Mouse (Mus musculus) midbrain, embryonic 16.5 days (tissue): Measurements from ENCODE around the gene Lhfpl2. TPM values are rescaled to one million over a fixed set of nuclear protein-coding genes. Genes with fewer than 3 reads are reported as not detected.

Source experiments
- ATAC-seq: fragments of 200-750 bp; cut with Nextera tagmentation; 2 replicates; pipeline ENCODE4 v1.8.0; 2017; ENCODE audit warnings: moderate TSS enrichment
- H3K27ac ChIP-seq: fragments of 300-500 bp; sonication (generic); 2 replicates; pipeline ENCODE4 v1.5.1; 2014; ENCODE audit warnings: mild to moderate bottlenecking, low read length, mixed read lengths
- H3K27me3 ChIP-seq: fragments of 300-500 bp; sonication (generic); 2 replicates; pipeline ENCODE4 v1.6.1; 2014; ENCODE audit warnings: low read depth, low read length, mixed read lengths; ENCODE audit not compliant: control insufficient read depth, insufficient read depth
- H3K36me3 ChIP-seq: fragments of 300-500 bp; sonication (generic); 2 replicates; pipeline ENCODE4 v1.6.1; 2014; ENCODE audit warnings: mild to moderate bottlenecking, low read length, moderate library complexity, mixed read lengths; ENCODE audit not compliant: control insufficient read depth, insufficient read depth
- H3K4me1 ChIP-seq: fragments of 300-500 bp; sonication (generic); 2 replicates; pipeline ENCODE4 v1.6.1; 2014; ENCODE audit warnings: mild to moderate bottlenecking, low read length, mixed read lengths; ENCODE audit not compliant: control insufficient read depth, insufficient read depth
- H3K4me2 ChIP-seq: fragments of 300-500 bp; sonication (generic); 2 replicates; pipeline ENCODE4 v1.6.1; 2014; ENCODE audit warnings: mild to moderate bottlenecking, low read length, mixed read lengths
- H3K4me3 ChIP-seq: fragments of 300-500 bp; sonication (generic); 2 replicates; pipeline ENCODE4 v1.5.1; 2014; ENCODE audit warnings: low read depth, mild to moderate bottlenecking, low read length, moderate library complexity, mixed read lengths
- H3K9ac ChIP-seq: fragments of 300-500 bp; sonication (generic); 2 replicates; pipeline ENCODE4 v1.6.1; 2014; ENCODE audit warnings: low read depth, low read length, mixed read lengths
- H3K9me3 ChIP-seq: fragments of 300-500 bp; sonication (generic); replicated peaks from 2 replicates; pipeline ENCODE4 v1.6.1; 2014; ENCODE audit warnings: mild to moderate bottlenecking, low read length, mixed read lengths; ENCODE audit not compliant: control insufficient read depth, poor library complexity, severe bottlenecking
- WGBS: fragments of 180-500 bp; shearing (Covaris S2); extraction: QIAGEN DNeasy Blood & Tissue Kit; methylation state at CpG from one replicate; pipeline ENCODE4 v1.1.7; 2014; 5-methylcytosine and 5-hydroxymethylcytosine counted together
- polyA plus RNA-seq: library from polyadenylated mRNA; unstranded; fragments of >200 nt; fragmentation: Nextera tagmentation; extraction: Ambion mirVana; gene quantifications from 2 replicates; pipeline ENCODE4 v1.2.1, GENCODE M21; 2015

Gene Lhfpl2
- polyA plus RNA-seq, 1 experiment from 2014 or later, result 16.3 TPM

DNA sequence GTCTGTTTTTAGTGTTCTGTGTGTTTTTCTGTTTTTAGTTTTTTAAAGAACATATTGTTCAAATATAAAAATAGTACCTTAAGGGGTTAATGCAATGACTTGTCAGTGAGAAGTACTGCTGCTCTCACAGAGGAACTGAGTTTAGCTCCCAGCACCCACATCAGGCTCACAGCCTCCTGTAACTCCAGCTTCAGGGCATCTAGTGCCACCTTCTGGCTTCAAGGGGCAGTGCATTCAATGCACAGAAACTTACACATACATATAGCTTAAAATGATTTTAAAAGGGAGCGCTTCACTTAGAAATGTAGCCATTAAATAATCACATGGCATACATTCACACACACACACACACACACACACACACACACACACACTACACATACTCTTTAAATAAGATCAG lies 60.5 kb downstream of the Lhfpl2 start:
- H3K4me2 ChIP-seq, result no peak overlapping the region
- no peak overlapping the region for H3K27ac ChIP-seq
- H3K9me3 ChIP-seq, result no peaks in the 10 kb centered on the region; the same call in 1 of the 2 replicates
- no peaks in the 10 kb centered on the region for H3K36me3 ChIP-seq
- H3K4me1 ChIP-seq, result no peaks in the 10 kb centered on the region
- WGBS, result 100% methylated on average over 1 of the region's 1 CpGs
- ATAC-seq, result no peak
- no peaks in the 10 kb centered on the region for H3K27me3 ChIP-seq
- H3K4me3 ChIP-seq, result no peak overlapping the region
- no peak overlapping the region for H3K9ac ChIP-seq

DNA sequence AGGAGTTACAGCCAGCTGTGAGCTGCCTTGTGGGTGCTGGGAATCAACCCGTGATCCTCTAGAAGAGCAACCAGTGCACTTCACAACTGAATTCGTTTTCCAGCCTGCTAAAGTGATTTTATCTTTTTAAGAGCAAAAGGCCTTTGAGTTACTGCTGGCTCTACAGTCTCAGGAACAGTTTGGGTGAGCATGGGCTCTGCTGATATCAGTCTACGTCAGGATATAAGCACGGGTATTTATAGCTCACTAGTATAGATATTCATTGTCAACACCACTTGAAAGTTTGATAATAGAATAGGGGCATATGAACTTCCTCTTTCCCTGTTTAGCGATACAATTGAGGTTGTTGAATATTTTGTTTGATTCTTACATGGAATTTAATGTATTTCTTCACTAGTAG lies 61.7 kb downstream of the Lhfpl2 start:
- Histone ChIP-seq H3K4me3 (no peak overlapping the region), H3K9ac (no peak overlapping the region), H3K4me2 (no peak overlapping the region), H3K27ac (no peak overlapping the region), H3K4me1 (no peaks in the 10 kb centered on the region), H3K27me3 (no peaks in the 10 kb centered on the region), H3K36me3 (no peaks in the 10 kb centered on the region), H3K9me3 (no peaks in the 10 kb centered on the region; the same call in 1 of the 2 replicates)
- ATAC-seq, result no peak
- 94% methylated on average over 5 of the region's 5 CpGs for WGBS

DNA sequence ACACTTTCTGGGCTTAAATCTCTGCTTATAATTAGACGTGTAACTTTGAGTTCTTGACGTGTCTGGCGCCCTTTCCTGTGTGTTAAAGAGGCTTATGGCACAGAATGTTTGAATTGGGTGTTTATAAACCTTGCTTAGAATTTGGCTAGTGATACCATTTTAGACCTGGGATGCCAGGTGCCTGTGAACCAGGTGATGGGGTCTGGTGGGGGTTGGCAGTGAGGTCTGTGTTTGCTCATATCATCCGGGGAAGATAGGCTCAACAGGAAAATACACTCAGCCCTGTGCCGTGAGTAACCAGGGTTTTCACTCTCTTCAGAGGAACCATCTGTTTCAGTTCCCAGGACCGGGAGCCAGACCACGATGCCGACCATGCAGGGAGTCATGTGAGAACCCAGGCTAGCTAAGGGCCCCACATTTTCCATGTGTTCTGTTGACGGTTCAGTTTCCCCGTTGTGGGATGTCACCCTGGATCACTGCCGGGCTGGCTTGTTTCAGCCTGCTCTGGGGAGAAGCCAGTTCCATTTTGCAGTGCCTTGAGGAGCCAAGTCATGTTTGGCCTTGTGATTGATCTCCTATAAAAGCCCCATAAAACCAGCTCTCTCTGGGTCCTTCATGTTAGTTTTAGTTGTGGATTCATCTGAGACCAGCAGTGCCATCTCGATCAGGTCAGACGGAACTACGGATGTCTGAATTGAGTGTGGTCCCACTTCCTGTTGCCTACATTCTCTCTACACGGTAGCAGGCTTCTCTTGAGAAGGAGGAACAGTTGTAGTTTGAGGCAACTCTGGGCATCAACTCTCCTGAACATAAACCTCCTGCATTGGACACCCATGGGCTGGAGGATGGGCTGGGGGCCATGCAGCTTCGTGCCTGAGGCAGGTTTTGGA lies 65.4 kb downstream of the Lhfpl2 start:
- H3K36me3 ChIP-seq, result no peaks in the 10 kb centered on the region
- H3K27me3 ChIP-seq, result no peaks in the 10 kb centered on the region
- WGBS, result 94% methylated on average over 16 of the region's 16 CpGs
- H3K4me2 ChIP-seq, result no peak overlapping the region
- no peaks in the 10 kb centered on the region for H3K9me3 ChIP-seq
- ATAC-seq, result no peak
- no peak overlapping the region for H3K4me3 ChIP-seq
- H3K4me1 ChIP-seq, result no peaks in the 10 kb centered on the region
- no peak overlapping the region for H3K27ac ChIP-seq
- H3K9ac ChIP-seq, result no peak overlapping the region

DNA sequence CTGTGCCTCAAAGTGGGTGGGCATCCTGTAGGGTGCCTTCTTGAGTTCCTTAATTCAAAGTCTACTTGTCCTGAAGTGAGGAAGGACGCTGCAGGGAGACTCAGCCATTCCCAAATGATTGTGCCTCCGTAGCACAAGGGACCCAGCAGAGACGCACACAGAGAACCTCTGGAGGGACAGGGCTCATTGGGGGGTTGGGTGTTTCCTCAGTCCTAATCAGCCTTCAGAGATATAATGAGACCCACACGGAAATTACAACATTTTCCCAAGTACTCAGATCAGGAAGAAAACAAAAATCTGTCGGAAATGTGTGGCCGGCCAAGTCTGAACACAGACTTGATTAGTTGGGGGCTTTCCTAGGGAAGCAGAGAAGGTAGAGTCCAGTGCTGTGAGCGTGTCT lies 72.8 kb downstream of the Lhfpl2 start:
- 52% methylated on average over 7 of the region's 7 CpGs for WGBS
- ATAC-seq, result no peak

DNA sequence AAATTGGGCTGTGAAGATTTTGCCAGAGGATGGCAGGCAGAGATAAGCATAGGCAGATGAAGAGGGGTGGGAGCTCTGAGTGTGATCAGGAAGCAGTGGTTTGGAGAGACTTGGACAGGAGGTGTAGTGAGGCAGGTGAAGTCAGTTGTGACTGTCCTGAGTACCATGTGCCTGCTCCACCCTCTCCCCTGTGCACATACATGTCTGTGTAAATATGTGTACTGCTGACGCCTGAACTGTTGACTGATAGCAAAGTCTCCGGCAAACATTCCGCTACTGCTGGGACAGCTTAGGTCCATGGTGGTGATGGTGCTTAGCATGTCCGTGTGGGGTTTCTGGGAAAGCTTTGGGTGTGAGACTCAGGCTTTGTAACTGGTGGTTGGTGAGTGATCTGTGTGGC lies 73.5 kb downstream of the Lhfpl2 start:
- no peaks in the 10 kb centered on the region for H3K36me3 ChIP-seq
- 87% methylated on average over 4 of the region's 4 CpGs for WGBS
- H3K9ac ChIP-seq, result no peak overlapping the region
- no peak overlapping the region for H3K4me2 ChIP-seq
- H3K4me3 ChIP-seq, result no peak overlapping the region
- H3K27me3 ChIP-seq, result no peaks in the 10 kb centered on the region
- no peak for ATAC-seq
- no peaks in the 10 kb centered on the region for H3K9me3 ChIP-seq
- no peaks in the 10 kb centered on the region for H3K4me1 ChIP-seq
- H3K27ac ChIP-seq, result no peak overlapping the region

More for the DNA sequence above, 72.8 kb downstream of the Lhfpl2 start:
- no peak overlapping the region for H3K27ac ChIP-seq
- no peak overlapping the region for H3K4me2 ChIP-seq
- H3K27me3 ChIP-seq, result no peaks in the 10 kb centered on the region
- no peak overlapping the region for H3K9ac ChIP-seq
- no peak overlapping the region for H3K4me3 ChIP-seq
- no peaks in the 10 kb centered on the region for H3K9me3 ChIP-seq
- no peaks in the 10 kb centered on the region for H3K36me3 ChIP-seq
- H3K4me1 ChIP-seq, result no peaks in the 10 kb centered on the region

DNA sequence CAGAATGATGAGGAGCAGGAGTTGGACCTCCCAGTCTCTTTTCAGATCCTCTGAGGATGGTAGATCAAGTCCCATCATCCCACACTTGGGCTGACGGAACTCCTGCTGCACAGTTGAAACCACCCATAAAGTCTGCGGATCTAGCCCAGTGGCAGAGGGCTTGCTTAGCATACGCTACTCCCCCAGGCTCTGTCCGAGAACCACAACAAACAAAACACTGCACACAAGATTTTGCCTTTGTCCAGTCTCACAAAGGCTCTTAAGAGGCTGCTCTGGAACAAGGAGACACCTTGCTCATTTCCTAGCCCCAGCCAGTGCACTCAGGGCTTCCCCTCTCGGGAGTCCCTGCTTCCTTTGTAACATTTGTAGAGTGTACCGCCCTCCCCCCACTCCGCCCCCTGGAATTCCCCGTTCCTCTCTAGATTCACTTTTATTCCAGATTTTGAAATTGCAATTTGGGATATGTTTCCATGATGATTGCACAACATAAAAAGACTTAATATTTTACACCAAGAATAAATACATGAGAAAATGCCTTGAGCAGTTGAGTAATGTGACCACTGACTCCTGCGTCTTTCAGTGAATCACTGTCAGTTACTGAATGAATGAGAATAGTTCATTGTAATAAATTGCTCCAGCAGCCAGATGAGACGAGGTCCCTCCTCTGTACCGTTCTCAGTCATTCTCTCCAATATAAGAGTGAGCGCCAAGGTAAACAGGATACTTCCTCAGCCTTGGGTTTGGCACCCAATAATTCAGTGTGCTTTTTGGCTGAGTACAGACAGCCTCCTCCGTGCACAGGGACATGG lies 74.8 kb downstream of the Lhfpl2 start:
- Histone ChIP-seq H3K4me3 (no peak overlapping the region), H3K4me2 (no peak overlapping the region), H3K9me3 (no peaks in the 10 kb centered on the region), H3K27me3 (no peaks in the 10 kb centered on the region), H3K36me3 (no peaks in the 10 kb centered on the region), H3K9ac (no peak overlapping the region), H3K4me1 (no peaks in the 10 kb centered on the region), H3K27ac (no peak overlapping the region)
- no peak for ATAC-seq
- 63% methylated on average over 13 of the region's 13 CpGs for WGBS

DNA sequence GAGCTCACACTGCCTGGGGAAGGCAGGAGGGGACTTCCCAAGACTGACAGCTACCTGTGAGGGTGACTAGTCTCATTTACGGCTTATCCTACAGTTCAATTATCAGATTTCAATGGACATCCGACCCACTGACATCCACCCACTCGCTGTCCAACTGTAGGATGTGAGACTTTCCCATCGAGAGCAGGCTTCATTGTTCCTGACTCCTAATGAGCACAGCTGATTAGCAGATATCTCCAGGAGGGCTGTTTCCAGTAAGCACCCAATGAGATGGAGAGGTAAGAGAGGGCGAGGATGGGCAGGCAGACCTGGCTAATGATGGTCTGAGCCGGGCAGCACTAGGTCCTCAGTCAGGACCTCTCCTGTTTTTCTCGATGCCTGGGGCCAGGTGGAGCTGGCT lies 77.0 kb downstream of the Lhfpl2 start:
- Histone ChIP-seq H3K4me1 (no peaks in the 10 kb centered on the region), H3K4me2 (no peak overlapping the region), H3K27ac (no peak overlapping the region), H3K9ac (no peak overlapping the region), H3K9me3 (no peaks in the 10 kb centered on the region), H3K36me3 (no peaks in the 10 kb centered on the region), H3K4me3 (no peak overlapping the region), H3K27me3 (no peaks in the 10 kb centered on the region)
- 62% methylated on average over 7 of the region's 7 CpGs for WGBS
- no peak for ATAC-seq

DNA sequence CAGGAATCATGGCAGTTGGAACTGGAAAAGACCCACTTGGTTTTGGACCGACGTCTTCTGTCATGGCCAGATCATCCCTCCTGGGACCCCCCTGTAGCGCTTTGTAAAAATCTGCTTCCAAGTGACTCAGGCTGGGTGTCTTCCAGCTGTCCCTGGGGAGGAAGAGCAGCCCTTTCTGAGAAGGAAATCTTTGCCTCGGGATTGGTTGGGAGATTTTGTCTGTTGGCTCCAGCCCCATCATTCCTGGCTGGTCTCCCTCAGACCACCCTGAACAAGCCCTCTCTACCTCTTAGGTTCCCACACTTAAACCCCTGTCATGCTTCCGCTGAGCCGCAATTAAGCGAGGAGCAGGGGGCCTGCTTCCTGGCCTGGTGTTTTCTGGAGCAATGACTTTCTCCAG lies 77.6 kb downstream of the Lhfpl2 start:
- Histone ChIP-seq H3K4me3 (no peak overlapping the region), H3K4me2 (no peak overlapping the region), H3K27ac (no peak overlapping the region), H3K4me1 (0 out of 2 replicates have a peak, but pooled peaks cover 3% of the 10 kb centered on the region), H3K27me3 (no peaks in the 10 kb centered on the region), H3K9me3 (no peaks in the 10 kb centered on the region), H3K36me3 (no peaks in the 10 kb centered on the region), H3K9ac (no peak overlapping the region)
- ATAC-seq, result no peak
- 78% methylated on average over 7 of the region's 7 CpGs for WGBS
